Mouse (Mus musculus) stomach, postnatal 0 days (tissue): Measurements from ENCODE around the gene Kcnh5.

ENCODE experiments used
- CTCF ChIP-seq: IDR thresholded peaks from 2 replicates; pipeline ENCODE4 v1.5.1; 2016; ENCODE audit warnings: antibody characterized with exemption, low read depth, mild to moderate bottlenecking, moderate library complexity
- EP300 ChIP-seq: optimal IDR thresholded peaks from 2 replicates; pipeline ENCODE3; 2016; ENCODE audit warnings: antibody characterized with exemption

GRCm38 (mm10) chr12:74952661-74953060 lies 224.5 kb downstream of the Kcnh5 start:
- TF ChIP-seq CTCF (no peak), EP300 (no peak)
